Mouse (Mus musculus) adrenal gland, postnatal 36 days (tissue): Measurements from ENCODE around the gene AC124502.3. TPM values are rescaled to one million over a fixed set of nuclear protein-coding genes. Genes with fewer than 3 reads are reported as not detected.
"Not testable (repeated sequence)": the region's sequence is repeated elsewhere in the genome, so short reads cannot be mapped to it uniquely, and the experiment has no call there.

Experiments used
- DNase-seq, 2 experiments: peaks; one replicate each; pipeline ENCODE4 v3.0.0; 2021; ENCODE audit warnings: mixed read lengths in 1 of 2
- total RNA-seq, 2 experiments: library from RNA; stranded (reverse); gene quantifications; 2 replicates each; pipeline ENCODE4 v1.2.3; 2021

AC124502.3 gene
- total RNA-seq, 2 experiments from 2014 or later: 0.99 to 2.3 TPM

- DNase-seq: no peak
Measured at GRCm38 (mm10) chr19:5083961-5084833, 45.5 kb downstream of the AC124502.3 start.

- no peak for DNase-seq
Measured at GRCm38 (mm10) chr19:5084834-5085144, 46.1 kb downstream of the AC124502.3 start.

- peak; percentile 81 to 82 for DNase-seq
Measured at GRCm38 (mm10) chr19:5085145-5085863, 46.6 kb downstream of the AC124502.3 start, which contains the start of gene Tmem151a. Gene Tmem151a (minus strand): TSS chr19:5085531.

- DNase-seq: not testable (repeated sequence)
Measured at GRCm38 (mm10) chr19:5086533-5086932, 47.8 kb downstream of the AC124502.3 start.

GRCm38 (mm10) chr19:5087884-5088728 is 49.4 kb downstream of the AC124502.3 start, which contains the start of gene Yif1a:
Gene Yif1a (plus strand): TSS chr19:5088538.
- peak; percentile 95 for DNase-seq

GRCm38 (mm10) chr19:5089324-5089723 is 50.6 kb downstream of the AC124502.3 start:
- DNase-seq: no peak

GRCm38 (mm10) chr19:5092083-5092482 is 53.4 kb downstream of the AC124502.3 start:
- no peak for DNase-seq

- DNase-seq: no peak
Measured at GRCm38 (mm10) chr19:5093481-5094242, 55.0 kb downstream of the AC124502.3 start.

GRCm38 (mm10) chr19:5094243-5094632 is 55.5 kb downstream of the AC124502.3 start:
- peak; percentile 94 to 97 for DNase-seq

GRCm38 (mm10) chr19:5094746-5095417 is 56.2 kb downstream of the AC124502.3 start:
- DNase-seq: no peak

- no peak for DNase-seq
Measured at GRCm38 (mm10) chr19:5095887-5096474, 57.3 kb downstream of the AC124502.3 start.

GRCm38 (mm10) chr19:5097521-5098362 is 59.1 kb downstream of the AC124502.3 start:
- DNase-seq: no peak

GRCm38 (mm10) chr19:5098363-5099143 is 59.9 kb downstream of the AC124502.3 start, which contains the start of gene Cnih2:
Gene Cnih2 (minus strand): TSS chr19:5098521.
- DNase-seq: peak; percentile 75 to 88

Other genes with a start within 250 kb of the AC124502.3 start
- 10 to 100 TPM; 57.6 to 68.1 TPM for gene Rbm4, start 245.0 kb upstream of the AC124502.3 start, total RNA-seq
- 10 to 100 TPM; 24.5 to 25.1 TPM for gene Gm21992, start 227.3 kb upstream of the AC124502.3 start, total RNA-seq
- 10 to 100 TPM; 48.7 to 60.3 TPM for gene Rbm14, start 227.3 kb upstream of the AC124502.3 start, total RNA-seq
- gene Ccs, start 199.6 kb upstream of the AC124502.3 start, total RNA-seq: 100 to 1,000 TPM; 112 to 121 TPM
- under 1 TPM in 1 of 2 experiments, not detected in 1; 0.20 TPM for gene Ccdc87, start 199.5 kb upstream of the AC124502.3 start, total RNA-seq
- gene Ctsf, start 183.8 kb upstream of the AC124502.3 start, total RNA-seq: 100 to 1,000 TPM; 332 to 462 TPM
- gene Actn3, start 161.0 kb upstream of the AC124502.3 start, total RNA-seq: under 1 TPM; 0.53 to 0.66 TPM
- 10 to 100 TPM; 21.3 to 21.9 TPM for gene Zdhhc24, start 160.2 kb upstream of the AC124502.3 start, total RNA-seq
- gene Bbs1, start 132.3 kb upstream of the AC124502.3 start, total RNA-seq: 1 to 10 TPM; 9.1 to 9.2 TPM
- gene Dpp3, start 110.6 kb upstream of the AC124502.3 start, total RNA-seq: 100 to 1,000 TPM in 1 of 2 experiments, 10 to 100 TPM in 1; 86.1 to 110 TPM
- 1 to 10 TPM; 7.7 to 8.2 TPM for gene Peli3, start 95.8 kb upstream of the AC124502.3 start, total RNA-seq
- 10 to 100 TPM; 56.7 to 59.1 TPM for gene Mrpl11, start 76.7 kb upstream of the AC124502.3 start, total RNA-seq
- under 1 TPM; 0.20 to 0.40 TPM for gene Npas4, start 48.6 kb upstream of the AC124502.3 start, total RNA-seq
- gene Slc29a2, start 15.0 kb upstream of the AC124502.3 start, total RNA-seq: 1 to 10 TPM; 4.5 to 5.3 TPM
- 10 to 100 TPM; 27.8 to 43.5 TPM for gene B4gat1, start 65 bp upstream of the AC124502.3 start, total RNA-seq
- gene Brms1, start 2.5 kb downstream of the AC124502.3 start, total RNA-seq: 10 to 100 TPM; 26.7 to 29.9 TPM
- gene Rin1, start 11.6 kb downstream of the AC124502.3 start, total RNA-seq: 1 to 10 TPM; 3.5 to 3.6 TPM
- 10 to 100 TPM; 13.7 to 21.2 TPM for gene Cd248, start 29.2 kb downstream of the AC124502.3 start, total RNA-seq
- 1 to 10 TPM; 1.7 TPM for gene Tmem151a, start 46.6 kb downstream of the AC124502.3 start, total RNA-seq
- 10 to 100 TPM; 70.6 to 73.8 TPM for gene Yif1a, start 49.6 kb downstream of the AC124502.3 start, total RNA-seq
- gene Cnih2, start 59.6 kb downstream of the AC124502.3 start, total RNA-seq: 1 to 10 TPM; 1.2 to 1.4 TPM
- gene Rab1b, start 68.2 kb downstream of the AC124502.3 start, total RNA-seq: 100 to 1,000 TPM; 165 to 190 TPM
- gene Klc2, start 79.7 kb downstream of the AC124502.3 start, total RNA-seq: 10 to 100 TPM; 44.3 to 48.4 TPM
- 10 to 100 TPM; 15.6 to 23.6 TPM for gene Pacs1, start 234.2 kb downstream of the AC124502.3 start, total RNA-seq